Mouse (Mus musculus) lung, adult 2 months (tissue): Measurements from ENCODE around the gene Hsd17b13.

Experiments used
- CTCF ChIP-seq: fragments of 200-500 bp; IDR thresholded peaks from 2 replicates; pipeline ENCODE4 v1.5.1; 2011; ENCODE audit warnings: mild to moderate bottlenecking, low read length, control low read depth; ENCODE audit not compliant: insufficient read depth
- POLR2A ChIP-seq: fragments of 200-500 bp; IDR thresholded peaks from 2 replicates; pipeline ENCODE4 v1.6.1; 2011; ENCODE audit warnings: low read depth, mild to moderate bottlenecking, control low read depth, low read length, borderline replicate concordance; ENCODE audit errors: extremely low read depth

DNA sequence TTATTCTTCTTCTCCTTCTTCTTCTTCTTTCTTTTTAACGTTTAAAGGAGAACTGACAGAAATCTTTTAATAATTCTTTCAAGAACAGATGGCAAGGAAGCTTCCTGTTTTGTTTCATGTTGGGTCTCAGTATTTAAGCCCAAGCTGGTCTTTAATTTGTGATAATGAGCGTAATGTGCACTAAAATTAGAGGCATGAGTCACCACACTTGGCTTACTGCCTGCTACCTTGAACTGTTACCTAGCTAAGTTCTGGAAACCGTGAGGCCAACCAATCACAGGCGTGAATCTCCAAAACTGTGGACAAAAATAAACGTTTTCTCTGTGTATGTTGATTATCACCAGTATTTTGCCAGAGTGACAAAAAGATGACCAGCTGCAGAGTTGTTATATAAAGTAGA, 21.5 kb upstream of the Hsd17b13 start:
- no peak for TF ChIP-seq POLR2A
- no peak for TF ChIP-seq CTCF
